Mouse (Mus musculus) heart, embryonic 16.5 days (tissue): ENCODE data around the gene Chd3. TPM values are rescaled to one million over a fixed set of nuclear protein-coding genes. Genes with fewer than 3 reads are reported as not detected.
"Not testable (repeated sequence)": the region's sequence is repeated elsewhere in the genome, so short reads cannot be mapped to it uniquely, and the experiment has no call there.

Experiments used
- ATAC-seq: fragments of 200-750 bp; cut with Nextera tagmentation; replicated peaks from 2 replicates; pipeline ENCODE4 v1.8.0; 2017; ENCODE audit warnings: moderate number of reproducible peaks; ENCODE audit not compliant: insufficient read depth, low FRiP score; ENCODE audit errors: extremely low read depth
- H3K27ac ChIP-seq: fragments of 300-500 bp; sonication (generic); 2 replicates; pipeline ENCODE4 v1.5.1; 2014; ENCODE audit warnings: mild to moderate bottlenecking, low read length, control low read depth, moderate library complexity
- H3K27me3 ChIP-seq: fragments of 300-500 bp; sonication (generic); 2 replicates; pipeline ENCODE4 v1.6.1; 2014; ENCODE audit warnings: low read length, mixed read lengths; ENCODE audit not compliant: control insufficient read depth, insufficient read depth
- H3K36me3 ChIP-seq: fragments of 300-500 bp; sonication (generic); 2 replicates; pipeline ENCODE4 v1.6.1; 2014; ENCODE audit not compliant: control insufficient read depth, insufficient read depth
- H3K4me1 ChIP-seq: fragments of 300-500 bp; sonication (generic); 2 replicates; pipeline ENCODE4 v1.6.1; 2014; ENCODE audit warnings: low read length, mixed read lengths; ENCODE audit not compliant: control insufficient read depth, insufficient read depth
- H3K4me2 ChIP-seq: fragments of 300-500 bp; sonication (generic); 2 replicates; pipeline ENCODE4 v1.6.1; 2014; ENCODE audit warnings: low read depth, mild to moderate bottlenecking, control low read depth, low read length
- H3K4me3 ChIP-seq: fragments of 300-500 bp; sonication (generic); 2 replicates; pipeline ENCODE4 v1.5.1; 2014; ENCODE audit warnings: mild to moderate bottlenecking, control low read depth, low read length
- H3K9ac ChIP-seq: fragments of 300-500 bp; sonication (generic); 2 replicates; pipeline ENCODE4 v1.6.1; 2014; ENCODE audit warnings: low read length, control low read depth
- H3K9me3 ChIP-seq: fragments of 300-500 bp; sonication (generic); replicated peaks from 2 replicates; pipeline ENCODE4 v1.6.1; 2016; ENCODE audit warnings: low read length; ENCODE audit not compliant: control insufficient read depth
- WGBS: fragments of 180-500 bp; shearing (Covaris S2); extraction: QIAGEN DNeasy Blood & Tissue Kit; methylation state at CpG from one replicate; pipeline ENCODE4 v1.1.7; 2014; 5-methylcytosine and 5-hydroxymethylcytosine counted together
- polyA plus RNA-seq: library from polyadenylated mRNA; unstranded; fragments of >200 nt; fragmentation: Nextera tagmentation; extraction: Ambion mirVana; gene quantifications from 2 replicates; pipeline ENCODE4 v1.2.1, GENCODE M21; 2015

Chd3 gene
- polyA plus RNA-seq, 1 experiment from 2014 or later: 13.3 TPM

DNA sequence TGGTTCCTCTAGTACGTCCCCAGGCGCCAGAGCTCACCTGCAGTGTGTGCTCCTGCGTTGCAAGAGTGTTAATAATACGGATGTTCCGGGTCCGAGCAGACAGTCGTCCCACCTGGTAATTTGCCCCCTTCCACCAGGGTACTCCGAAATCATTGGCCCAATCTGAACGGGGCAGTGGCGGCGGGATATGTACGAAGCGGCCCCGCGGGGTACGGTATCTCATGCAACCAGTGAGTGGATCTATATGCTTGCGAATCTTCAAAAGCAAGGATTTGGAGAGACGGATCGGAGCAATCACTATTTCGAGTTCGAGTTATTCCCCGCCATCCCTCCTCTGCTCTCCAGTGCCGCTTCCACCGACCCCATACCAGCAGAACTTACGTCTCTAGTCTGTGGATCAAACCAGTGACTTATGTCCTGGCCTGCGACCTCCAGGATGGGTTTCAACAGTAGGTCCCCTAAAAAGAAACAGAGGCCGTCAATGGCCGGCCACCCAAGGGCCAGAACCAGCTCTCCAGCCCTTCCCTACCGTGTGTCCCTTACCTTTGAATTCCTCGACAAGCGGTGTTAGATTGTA lies 25.5 kb upstream of the Chd3 start:
- H3K27me3 ChIP-seq, H3K9me3 ChIP-seq, H3K36me3 ChIP-seq, ATAC-seq: not testable (repeated sequence)
- WGBS: 1% methylated on average over 31 of the region's 31 CpGs
- peak overlapping the region; percentile 83 for H3K4me3 ChIP-seq
- H3K27ac ChIP-seq: peak overlapping the region; percentile 99
- H3K4me2 ChIP-seq: peak overlapping the region; percentile 72
- peak overlapping the region; percentile 96 for H3K9ac ChIP-seq
- peaks cover 26% of the 10 kb centered on the region for H3K4me1 ChIP-seq

- Histone ChIP-seq H3K36me3 (no peaks in the 10 kb centered on the region), H3K4me1 (peaks cover 5% of the 10 kb centered on the region), H3K27ac (no peak overlapping the region), H3K9me3 (no peaks in the 10 kb centered on the region), H3K27me3 (no peaks in the 10 kb centered on the region), H3K9ac (no peak overlapping the region), H3K4me2 (no peak overlapping the region; the same call in 1 of the 2 replicates), H3K4me3 (no peak overlapping the region)
- WGBS: 54% methylated on average over 10 of the region's 10 CpGs
- ATAC-seq: no peak; the same call in 1 of the 2 replicates
These were observed 21.3 kb upstream of the Chd3 start for GRCm38 (mm10) chr11:69390400-69391034.

GRCm38 (mm10) chr11:69389531-69390399 lies 20.6 kb upstream of the Chd3 start:
- Histone ChIP-seq H3K27ac (no peak overlapping the region), H3K4me3 (no peak overlapping the region), H3K4me2 (no peak overlapping the region; the same call in 1 of the 2 replicates), H3K9ac (no peak overlapping the region), H3K27me3 (no peaks in the 10 kb centered on the region), H3K4me1 (peaks cover 5% of the 10 kb centered on the region), H3K9me3 (no peaks in the 10 kb centered on the region), H3K36me3 (no peaks in the 10 kb centered on the region)
- 64% methylated on average over 14 of the region's 14 CpGs for WGBS
- no peak for ATAC-seq

- no peaks in the 10 kb centered on the region for H3K9me3 ChIP-seq
- no peak overlapping the region for H3K9ac ChIP-seq
- H3K4me2 ChIP-seq: no peak overlapping the region
- no peak overlapping the region for H3K27ac ChIP-seq
- no peaks in the 10 kb centered on the region for H3K27me3 ChIP-seq
- ATAC-seq: no peak
- H3K36me3 ChIP-seq: no peaks in the 10 kb centered on the region
- no peak overlapping the region for H3K4me3 ChIP-seq
- H3K4me1 ChIP-seq: peaks cover 5% of the 10 kb centered on the region
- WGBS: 95% methylated on average over 4 of the region's 4 CpGs
These were observed 19.5 kb upstream of the Chd3 start for GRCm38 (mm10) chr11:69388680-69389079.

DNA sequence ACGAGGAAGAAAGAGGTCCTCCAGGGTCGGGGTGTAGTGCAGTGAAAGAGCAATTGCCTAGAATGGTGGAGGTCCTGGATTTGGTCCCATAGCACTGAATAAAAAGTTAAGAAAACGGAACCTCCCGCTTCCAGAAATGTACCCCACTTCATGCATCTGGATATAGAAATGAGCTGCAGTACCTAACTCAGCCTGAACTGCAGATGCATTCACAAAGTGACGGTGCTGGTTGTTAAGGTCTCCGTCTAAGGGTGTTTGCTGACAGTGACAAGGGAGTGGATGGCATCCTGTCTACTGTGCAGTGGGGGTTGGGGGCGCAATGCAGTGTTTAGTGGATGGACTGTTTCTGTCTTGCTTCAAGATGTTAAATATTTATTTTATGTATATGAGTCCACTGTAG lies 17.6 kb upstream of the Chd3 start:
- Histone ChIP-seq H3K27me3 (no peaks in the 10 kb centered on the region), H3K9ac (no peak overlapping the region), H3K4me2 (no peak overlapping the region), H3K36me3 (no peaks in the 10 kb centered on the region), H3K27ac (no peak overlapping the region), H3K4me3 (no peak overlapping the region), H3K9me3 (no peaks in the 10 kb centered on the region), H3K4me1 (peaks cover 9% of the 10 kb centered on the region)
- ATAC-seq: no peak
- WGBS: 70% methylated on average over 7 of the region's 7 CpGs

- H3K4me3 ChIP-seq: no peak overlapping the region
These were observed 15.8 kb upstream of the Chd3 start for GRCm38 (mm10) chr11:69384979-69385378.

GRCm38 (mm10) chr11:69382478-69383105 lies 13.4 kb upstream of the Chd3 start:
- Histone ChIP-seq H3K27me3 (no peaks in the 10 kb centered on the region), H3K27ac (no peak overlapping the region), H3K4me1 (0 out of 2 replicates have a peak, but pooled peaks cover 3% of the 10 kb centered on the region), H3K36me3 (no peaks in the 10 kb centered on the region), H3K4me3 (no peak overlapping the region), H3K9ac (no peak overlapping the region), H3K9me3 (no peaks in the 10 kb centered on the region), H3K4me2 (no peak overlapping the region)
- ATAC-seq: no peak
- WGBS: 48% methylated on average over 10 of the region's 10 CpGs

More at GRCm38 (mm10) chr11:69384979-69385378, 15.8 kb upstream of the Chd3 start:
- ATAC-seq: no peak
- Histone ChIP-seq H3K4me1 (peaks cover 5% of the 10 kb centered on the region), H3K9me3 (no peaks in the 10 kb centered on the region), H3K9ac (no peak overlapping the region), H3K27ac (no peak overlapping the region), H3K36me3 (no peaks in the 10 kb centered on the region), H3K4me2 (no peak overlapping the region), H3K27me3 (no peaks in the 10 kb centered on the region)
- 73% methylated on average over 6 of the region's 6 CpGs for WGBS

- Histone ChIP-seq H3K4me2 (no peak overlapping the region), H3K27ac (no peak overlapping the region), H3K4me3 (no peak overlapping the region), H3K9me3 (no peaks in the 10 kb centered on the region), H3K9ac (no peak overlapping the region), H3K4me1 (0 out of 2 replicates have a peak, but pooled peaks cover 3% of the 10 kb centered on the region), H3K36me3 (no peaks in the 10 kb centered on the region), H3K27me3 (no peaks in the 10 kb centered on the region)
- ATAC-seq: no peak
- WGBS: 57% methylated on average over 6 of the region's 6 CpGs
These were observed 12.2 kb upstream of the Chd3 start for GRCm38 (mm10) chr11:69381356-69381755.
